Mouse (Mus musculus) WW6 (cell line): ENCODE data around the gene Gm11172.

Experiments
- DNase-seq: peaks from one replicate; pipeline ENCODE4 v3.0.0-alpha.2; 2013; ENCODE audit warnings: low read depth, low spot score

Gene Gm11172

DNA sequence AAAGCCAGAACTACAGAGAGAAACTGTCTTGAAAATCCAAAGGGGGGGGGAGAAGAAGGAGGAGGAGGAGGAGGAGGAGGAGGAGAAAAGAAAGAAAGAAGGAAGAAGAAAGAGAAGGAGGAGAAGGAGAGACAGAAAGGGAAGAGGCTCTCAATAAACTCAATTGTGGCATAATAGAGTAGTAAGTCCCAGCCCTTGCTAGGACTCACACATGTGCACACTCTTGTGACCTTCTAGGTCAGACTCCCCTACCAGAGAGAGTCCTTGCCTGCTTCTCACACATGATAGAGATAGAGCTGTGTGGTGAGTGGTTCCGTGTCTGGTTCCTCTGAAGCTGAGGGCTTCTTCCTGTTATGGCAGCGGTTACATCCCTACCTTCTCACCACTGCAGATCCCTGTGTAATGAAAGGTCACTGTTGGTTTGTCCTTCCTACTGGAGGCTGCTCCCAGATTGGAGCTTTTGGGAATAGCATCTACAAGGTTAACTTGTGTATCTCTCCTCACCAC is at the start of gene Gm11172:
Gm11172 (plus strand) TSS at position 51 of the 507 bp plus-strand sequence.
- no peak for DNase-seq

DNA sequence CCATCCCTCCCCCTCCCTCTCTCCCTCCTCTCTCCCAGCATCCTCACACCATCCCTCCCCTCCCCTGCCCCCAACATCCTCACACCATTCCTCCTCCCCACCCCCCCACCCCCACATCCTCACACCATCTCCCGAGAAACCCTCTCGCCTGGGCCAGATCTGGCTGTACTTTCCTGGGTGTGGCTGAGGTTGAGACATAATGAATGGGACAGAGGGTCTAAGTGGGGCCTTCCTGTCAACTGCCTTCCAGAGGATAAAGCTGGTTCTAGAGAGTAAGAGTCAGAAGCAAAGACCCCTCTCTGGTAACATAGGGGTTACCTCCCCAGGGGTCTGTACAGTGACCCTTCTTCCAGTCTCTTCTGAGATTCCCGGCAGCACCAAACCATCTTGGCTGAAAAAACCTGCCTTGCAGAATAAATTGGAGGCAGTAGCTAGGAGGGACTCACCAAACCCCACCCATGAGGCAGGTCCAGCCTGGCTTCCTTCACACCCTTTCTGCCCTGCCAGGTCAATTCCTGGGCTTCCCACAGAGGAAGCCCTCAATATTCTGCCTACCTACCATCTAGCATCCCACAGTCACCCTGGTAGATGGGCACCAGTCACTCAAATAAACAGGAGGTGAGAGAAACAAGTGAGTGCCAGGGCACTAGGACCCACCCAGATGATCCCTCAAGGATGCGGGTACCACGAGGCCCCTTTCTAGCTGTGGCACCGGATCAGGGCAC is 49.0 kb upstream of the Gm11172 start:
- DNase-seq = no peak

DNA sequence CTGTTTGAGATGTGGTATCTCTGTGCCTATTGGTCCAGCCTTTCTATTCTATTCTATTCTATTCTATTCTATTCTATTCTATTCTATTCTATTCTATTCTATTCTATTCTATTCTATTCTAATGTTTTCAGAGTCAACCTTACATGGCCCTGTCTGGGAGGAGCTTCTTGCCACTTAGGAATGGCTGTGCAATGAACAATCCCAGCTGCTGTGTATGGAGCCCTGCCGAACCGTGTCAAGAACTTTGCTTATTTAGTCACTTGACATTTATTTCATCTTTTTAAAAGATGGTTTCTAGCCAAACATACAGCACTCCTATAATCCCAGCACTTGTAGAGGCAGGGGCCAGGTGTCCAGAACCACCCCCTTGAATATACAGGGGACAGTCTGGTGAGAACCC is 48.4 kb upstream of the Gm11172 start:
- DNase-seq = no peak

DNA sequence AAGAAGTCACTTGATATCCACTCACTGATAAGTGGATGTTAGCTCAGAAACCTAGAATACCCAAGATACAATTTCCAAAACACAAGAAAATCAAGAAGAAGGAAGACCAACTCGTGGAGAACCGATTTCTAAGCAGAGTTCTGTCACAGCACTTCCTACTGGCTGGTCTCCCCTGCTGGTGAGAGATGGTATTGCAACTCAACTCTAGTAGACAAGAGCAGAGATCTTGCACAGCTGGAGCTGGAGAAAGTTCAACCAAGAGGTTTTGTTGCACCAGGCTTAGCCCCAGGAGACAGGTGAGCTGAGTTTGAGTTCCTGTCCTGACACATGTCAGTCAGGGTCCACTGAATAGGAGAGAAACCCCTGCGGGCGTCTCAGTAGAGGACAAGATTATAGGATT is 45.6 kb upstream of the Gm11172 start:
- DNase-seq = no peak

DNA sequence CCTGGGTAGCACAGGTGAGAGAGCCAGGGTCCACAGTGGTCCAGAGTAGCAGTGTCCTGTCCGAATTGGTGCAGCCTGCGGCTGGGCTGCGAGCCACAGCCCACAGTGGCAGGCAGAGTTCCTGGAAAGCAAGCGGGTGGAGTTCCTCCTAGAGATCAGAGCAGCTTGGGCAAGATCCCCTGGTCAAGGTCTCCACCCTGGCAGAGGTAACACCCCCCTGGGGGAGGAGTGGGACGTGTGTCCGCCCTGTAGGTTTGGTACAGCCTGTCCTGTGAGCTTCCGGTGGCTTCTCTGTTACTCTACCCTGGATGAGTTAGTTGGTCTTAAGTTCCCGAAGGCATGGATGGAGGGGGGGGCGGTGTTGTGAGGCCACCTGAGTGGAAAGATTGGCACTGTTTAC is 43.9 kb upstream of the Gm11172 start:
- DNase-seq = no peak

DNA sequence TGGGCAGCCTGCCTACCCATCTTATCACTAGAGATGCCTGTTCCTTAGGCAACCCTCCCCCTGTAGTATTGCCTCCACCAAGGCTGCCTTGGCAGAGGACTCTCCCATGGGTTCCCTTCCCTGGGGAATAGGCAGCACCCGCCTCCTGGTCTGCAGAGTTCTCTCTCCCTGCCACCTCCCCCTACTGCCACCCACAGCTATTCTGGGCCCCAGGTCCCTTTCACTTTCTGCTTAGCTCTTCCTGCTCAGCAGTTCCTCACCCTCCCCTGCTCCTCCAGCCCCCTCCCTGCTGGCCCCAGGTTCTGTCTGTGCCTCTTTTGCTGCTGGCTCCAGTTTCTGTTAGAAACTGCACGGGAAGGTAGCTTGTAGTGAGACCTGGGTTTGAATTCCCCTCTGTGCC is 43.1 kb upstream of the Gm11172 start:
- DNase-seq = no peak

DNA sequence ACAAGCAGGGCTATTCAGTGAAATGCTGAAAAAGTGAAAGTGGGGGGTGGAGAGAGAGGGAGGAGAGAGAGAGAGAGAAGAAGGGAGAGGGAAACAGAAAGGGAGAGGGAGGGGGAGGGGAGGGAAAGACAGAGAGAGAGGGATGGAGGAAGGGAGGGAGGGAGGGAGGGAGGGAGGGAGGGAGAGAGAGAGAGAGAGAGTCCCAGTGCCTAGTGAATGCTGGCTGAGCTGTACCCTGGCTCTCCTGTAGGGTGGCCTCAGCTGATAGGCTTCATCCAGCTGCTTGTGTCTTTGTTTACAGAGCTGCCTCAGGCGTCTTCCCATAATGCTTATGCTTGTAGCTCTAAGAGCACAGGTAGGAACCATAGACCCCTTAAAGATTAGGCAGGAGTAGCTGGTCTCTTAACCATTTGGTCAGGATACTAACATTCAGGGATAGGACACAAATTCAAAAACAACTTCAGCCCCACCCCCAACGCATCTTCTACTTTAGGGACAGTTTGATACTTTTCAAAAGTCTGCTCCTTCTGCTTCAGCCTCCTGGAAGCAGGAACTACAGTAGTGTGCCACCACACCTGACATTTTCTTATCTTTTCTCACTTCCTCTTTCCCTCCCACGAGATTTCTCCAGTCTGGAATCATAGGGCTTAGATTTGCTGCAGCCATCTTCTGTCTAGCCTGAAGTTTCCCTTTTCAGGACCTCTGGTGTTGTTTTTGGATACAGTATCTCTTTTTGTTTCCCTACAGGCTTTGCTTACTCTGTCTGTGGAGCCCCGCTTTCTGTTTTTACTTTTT is 42.0 kb upstream of the Gm11172 start:
- DNase-seq = no peak

DNA sequence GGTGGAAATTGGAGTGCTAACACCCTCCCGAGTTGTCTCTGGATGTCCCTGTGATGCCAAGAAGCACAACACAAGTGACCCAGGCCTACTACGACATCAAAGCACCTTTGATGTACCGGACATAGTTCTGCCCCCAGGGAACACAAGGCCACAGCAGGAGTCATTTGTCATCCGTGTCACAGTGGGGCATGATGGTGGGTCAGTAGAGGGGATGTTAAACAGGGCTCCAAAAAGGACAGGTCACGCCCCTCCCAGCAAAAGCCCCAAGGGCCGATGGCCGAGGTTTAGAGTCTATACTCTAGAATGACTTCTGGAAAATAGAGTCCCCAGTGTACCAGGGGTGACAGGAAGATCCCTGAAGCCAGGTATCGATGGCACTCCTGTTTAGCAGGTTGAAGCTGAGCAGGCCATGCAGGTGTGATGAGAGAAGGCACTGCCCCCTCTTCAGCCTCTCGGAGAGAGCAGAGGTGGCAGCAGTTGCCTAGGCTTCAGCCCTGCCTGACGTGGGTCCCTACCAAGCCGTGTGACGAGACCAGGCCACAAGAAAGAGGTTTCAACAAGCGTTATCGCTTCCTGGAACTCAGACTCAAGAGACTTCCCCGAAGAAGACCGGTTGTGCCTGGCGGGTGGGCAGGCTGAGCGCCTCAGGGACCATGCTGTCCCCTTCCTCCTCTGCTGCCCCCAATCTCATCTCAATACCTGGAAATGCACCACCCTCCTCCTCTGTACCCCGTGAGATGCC is 40.8 kb upstream of the Gm11172 start:
- DNase-seq = no peak

DNA sequence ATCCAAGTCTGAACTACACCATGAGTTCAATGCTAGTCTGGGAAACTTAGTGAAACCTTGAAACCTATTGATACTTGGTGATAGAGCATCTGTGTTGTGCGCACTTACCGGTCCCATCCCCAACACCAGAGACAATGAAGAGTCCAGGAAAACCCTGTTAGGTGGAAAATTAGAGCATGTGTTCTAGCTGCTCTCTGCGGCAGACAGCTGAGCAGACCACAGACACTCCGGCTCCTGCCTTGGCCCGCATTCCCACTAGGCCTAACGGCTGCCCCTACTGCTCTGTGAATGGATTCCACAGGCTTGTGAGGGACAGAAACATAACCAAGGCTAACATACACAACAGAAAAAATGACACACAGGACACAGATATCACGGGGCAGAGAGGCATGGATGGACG is 39.2 kb upstream of the Gm11172 start:
- DNase-seq = no peak

DNA sequence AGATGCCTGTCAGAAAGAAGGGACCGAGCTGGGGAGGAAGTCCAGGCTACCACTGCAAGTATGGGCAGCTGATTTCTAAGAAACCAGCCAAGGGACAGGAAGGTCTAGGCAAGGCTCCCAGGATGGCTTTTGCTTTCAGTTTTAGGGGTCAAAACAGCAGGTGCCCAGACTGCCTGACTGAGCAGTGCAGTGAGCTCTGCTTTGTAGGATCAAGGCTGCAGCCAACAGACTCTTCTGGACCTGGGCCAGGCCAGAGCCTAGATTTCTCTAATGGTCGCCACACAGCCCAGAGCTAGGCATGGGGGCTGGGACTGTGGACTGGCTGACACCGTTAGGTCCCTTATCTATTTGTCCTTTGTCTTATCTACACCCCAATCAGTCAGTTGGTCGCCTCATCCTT is 38.0 kb upstream of the Gm11172 start:
- DNase-seq = no peak

DNA sequence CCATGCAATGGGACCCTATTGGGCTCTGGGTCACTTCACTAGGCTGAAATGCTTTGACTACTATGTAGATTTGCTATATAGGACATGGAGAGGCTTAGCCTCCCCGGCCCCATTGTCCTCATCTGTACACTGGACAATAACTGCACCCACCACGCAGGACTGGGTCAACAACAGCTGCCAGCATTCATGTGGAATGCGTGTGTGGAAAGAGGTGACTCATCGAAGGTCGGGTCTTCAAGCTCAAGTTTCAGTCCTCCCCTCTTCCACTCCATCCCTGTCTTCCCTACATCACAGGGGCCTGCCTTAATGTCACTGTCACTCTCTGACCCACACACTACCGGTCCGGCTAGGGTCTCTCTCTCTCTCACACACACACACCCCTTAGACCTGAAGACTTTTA is 36.4 kb upstream of the Gm11172 start:
- no peak for DNase-seq

DNA sequence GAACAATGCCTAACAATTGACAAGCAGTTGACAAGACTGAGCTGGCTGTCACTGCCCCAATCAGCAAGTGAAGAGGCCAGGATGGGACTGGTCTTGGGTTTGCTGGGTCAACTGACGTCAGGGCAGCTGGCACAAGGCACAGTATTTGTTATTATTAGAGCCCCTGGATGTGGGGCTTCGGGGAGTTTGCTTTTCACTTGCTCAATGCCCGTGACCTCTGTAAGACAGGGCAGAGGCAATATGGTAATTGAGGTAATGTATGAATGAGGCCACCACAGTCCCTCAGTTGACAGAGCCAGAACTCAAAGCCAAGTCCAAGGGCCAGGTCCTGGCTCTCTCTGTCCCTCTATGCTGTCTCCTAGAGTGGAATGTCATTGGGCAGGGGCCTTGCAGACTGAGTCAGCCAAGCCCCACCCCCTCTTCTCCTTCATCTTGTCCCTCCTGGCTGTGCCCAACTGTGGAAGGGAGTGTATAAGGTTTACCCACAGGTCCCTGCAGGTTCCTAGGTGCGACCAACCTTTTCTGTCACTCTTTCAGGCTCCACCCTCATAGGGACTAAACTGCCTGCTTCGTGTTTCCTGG is 35.0 kb upstream of the Gm11172 start:
- DNase-seq = no peak

DNA sequence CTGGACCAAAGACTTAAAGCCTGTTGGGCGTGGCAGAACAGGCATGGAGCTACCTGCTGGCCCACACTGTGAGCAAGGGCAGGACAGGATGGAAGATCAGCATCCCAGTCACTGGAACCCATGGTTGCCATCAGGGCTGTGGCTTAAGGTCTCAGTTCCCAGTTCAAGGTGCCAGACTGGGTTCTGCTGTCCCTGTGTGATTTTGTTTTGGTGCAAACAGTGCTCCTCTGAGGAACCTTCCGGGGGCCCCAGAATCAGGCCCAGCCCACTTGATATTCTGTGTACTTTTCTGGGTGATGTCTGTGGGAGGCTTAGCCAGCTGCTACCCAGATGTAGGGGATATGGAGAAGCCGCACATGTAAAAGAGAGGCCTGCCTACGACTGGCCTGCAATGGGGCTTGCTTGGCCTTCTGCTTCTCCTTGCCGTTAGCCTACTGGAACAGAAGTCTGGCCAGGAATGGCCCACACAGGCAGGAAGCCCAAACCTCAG is 32.0 kb upstream of the Gm11172 start:
- no peak for DNase-seq

DNA sequence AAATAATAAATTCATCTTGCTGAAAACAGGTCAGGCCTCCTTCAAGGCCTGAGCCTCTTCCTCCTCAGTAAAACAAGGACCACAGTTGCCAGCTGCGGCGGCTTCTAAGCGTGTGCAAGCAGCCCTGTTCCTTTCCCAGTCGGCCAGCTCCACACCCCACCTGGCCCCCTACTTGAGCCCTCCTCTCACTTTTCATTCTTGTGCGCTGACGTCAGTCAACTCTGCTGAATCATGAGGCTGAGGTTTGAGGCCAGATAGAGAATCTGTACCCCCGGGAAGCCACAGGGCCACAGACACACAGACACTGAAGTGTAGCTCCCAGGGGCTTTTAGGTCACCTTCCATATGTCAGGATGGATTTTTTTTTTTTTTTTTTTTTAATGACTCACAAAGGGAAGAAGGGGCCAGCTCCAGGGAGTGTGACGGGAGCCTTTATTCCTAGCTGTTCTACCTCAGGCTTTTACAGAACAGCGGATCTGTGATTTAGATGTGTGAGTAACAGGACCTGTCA is 30.8 kb upstream of the Gm11172 start:
- DNase-seq = no peak

DNA sequence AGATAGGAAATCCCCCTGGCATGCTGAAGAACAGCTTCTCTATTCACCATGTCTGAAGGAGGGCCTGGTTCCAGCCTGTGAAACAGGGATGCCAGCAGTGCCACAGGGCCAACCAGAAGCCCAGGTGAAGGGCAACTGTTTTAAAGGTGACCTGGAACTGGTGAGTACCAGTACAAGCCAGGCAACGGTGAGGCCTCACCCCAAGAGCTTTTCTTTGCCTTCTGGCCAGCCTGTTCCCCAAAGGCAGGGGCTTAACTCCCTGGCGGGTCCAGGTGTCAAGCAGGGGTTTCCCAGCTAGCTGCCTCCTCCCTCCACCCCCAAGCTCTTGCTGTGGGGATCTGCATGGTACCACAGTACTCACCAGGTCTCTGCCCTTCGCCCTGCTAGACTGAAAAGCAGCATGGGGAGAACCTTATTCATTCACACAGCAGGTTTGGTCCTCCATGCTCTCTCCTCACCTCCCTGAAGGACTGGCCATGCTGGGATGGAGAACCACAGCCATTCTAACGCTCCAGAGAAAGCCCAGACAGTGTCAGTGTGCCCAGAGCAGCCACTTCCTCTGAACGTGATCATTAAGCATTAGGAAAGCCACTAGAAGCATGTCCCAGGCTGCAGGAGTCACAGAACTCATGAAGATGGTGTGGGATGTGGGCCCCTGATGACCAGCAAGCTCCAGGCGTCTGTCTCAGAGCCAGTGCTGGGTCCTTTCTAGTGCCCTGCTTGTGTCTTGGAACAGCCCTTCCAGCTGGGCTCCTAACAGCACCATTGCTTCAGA is 30.2 kb upstream of the Gm11172 start:
- DNase-seq = no peak

DNA sequence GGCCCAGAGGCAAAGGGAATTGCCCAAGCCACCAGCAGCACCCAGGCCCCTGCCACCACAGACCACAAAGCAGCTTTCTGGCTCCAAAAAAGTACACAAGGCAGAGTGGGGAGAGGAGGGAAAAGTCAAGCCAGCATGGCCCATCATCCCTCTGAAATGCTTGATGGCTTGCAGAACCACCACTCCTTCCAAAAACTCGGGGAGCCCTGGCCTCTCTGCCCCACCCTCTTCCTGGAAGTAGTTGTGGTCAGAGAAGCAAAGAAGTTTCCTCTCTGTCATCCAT is 29.6 kb upstream of the Gm11172 start:
- DNase-seq = no peak

DNA sequence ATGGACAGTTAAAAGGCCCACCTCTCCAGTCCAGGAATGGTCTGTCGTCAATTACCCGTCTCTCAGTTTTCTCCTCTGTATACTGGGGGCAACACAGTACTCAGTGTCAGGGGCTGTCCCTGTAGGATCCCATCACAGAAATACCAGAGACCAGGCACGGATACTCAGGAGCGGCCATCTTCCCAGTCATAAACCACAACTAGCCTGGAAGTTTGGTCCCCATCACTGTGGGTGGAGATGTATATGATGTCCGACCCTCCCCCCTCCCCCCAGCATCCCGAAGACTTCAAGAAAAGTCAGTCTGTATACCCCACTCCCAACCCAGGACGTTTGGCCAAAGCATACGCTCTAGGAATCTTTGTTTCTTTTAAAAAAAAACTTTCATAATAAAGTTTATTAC is 29.3 kb upstream of the Gm11172 start:
- DNase-seq = no peak

DNA sequence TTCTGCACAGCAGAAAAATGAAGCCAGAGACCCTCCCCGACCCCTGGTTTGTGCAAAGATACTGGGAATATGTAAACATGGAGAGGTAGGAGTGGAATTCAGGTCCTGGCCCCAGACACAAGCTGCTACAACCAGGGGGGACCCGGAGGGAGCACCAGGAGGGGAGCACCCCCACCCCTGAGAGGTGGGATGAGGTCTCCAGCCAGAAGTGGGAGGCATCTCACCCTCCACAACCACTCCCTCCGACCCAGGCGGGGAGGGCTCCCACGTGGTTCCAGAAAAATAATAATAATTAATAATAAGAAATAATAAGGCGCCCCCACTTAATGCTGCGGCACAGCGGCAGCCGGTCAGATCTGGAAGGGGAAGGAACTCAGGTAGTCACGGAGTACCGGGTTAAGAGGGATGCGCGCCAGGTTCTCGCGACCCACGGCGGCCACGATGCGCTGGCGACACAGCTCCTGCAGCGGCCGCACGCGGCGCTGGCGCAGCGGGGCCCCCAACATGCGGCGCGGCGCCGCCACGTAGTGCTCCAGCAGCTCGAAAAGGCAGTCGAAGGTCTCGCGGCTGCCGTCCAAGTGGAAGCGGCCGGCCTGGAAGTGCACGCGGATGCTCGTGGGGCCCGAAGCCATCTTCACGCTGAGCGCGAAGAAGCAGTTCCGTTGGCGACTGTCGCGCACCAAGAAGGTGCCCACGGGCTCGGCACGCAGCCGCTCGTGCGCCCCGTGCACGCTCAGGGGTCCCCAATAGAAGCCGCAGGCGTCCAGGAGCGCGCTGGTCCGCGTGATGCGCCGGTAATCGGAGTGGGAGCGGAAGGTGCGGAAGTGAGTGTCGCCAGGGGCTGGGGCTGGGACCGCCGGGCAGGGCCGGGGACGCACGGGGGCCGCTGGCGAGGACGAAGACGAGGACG is 28.6 kb upstream of the Gm11172 start:
- no peak for DNase-seq

DNA sequence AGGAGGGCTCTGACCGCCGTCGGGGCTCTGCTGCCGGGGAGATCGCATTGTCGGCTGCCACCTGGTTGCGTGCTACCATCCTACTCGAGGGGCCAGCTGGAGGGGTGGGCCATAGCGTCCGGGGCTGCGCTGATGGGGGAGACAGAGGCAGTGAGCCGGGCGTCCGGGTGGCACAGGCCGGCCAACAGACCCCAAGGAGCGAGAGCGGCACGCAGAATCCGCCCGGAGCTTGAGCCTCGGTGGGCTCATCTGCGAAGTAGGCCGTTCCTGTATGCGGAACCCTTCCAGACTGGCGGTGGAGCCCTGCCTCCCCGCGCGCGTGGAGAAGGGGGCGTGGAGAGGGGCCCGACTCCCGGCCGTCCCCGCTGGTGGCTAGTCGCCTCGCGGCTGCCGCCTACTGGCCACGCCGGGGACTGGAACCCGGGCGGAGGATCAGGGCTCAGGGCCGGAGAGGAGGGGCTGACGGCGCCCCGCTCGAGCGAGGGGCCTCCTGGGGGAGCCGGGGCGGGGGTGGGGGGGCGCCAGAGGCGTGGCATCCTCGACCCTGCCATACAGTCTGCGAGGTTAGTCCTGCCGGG is 27.8 kb upstream of the Gm11172 start:
- peak; percentile 69 for DNase-seq
